Comparison of ENCODE assay signal across 9 mouse cellular contexts in the genomic region with DNA sequence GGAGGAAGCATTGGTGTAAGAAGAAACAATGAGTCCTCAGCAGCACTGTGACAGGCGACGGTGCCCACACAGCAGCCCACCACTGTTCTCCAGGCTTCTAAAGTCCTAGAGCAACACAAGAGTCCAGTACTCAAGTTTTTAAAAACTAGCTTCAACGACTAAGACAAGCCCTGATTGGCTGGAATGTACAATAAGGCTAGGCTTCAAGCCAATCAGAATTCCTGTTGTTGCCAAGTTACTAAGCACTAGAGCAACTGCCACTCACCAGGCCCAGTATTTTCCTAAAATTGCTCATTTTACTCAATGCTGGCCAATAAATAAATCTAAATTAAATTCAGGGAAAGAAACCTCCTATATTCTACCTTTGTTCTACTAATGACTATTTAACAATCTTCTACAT. TPM values are rescaled to one million over a fixed set of nuclear protein-coding genes. Genes with fewer than 3 reads are reported as not detected.
DNase-seq lines count a peak whose midpoint lies in the region; ATAC-seq and TF ChIP-seq lines count a peak whose summit lies in the region.
"Had no signal": no experiment of that assay in that cellular context is flagged by ENCODE, and none has a peak within 500 bp of the region (broad histone marks: within the 10 kb centered on the region; RNA-seq: fewer than 3 reads in every experiment).

No protein-coding gene starts in this region.

- WGBS in forebrain, embryonic 14.5 days: 83% methylated on average over 3 of the region's 3 CpGs
- WGBS in forebrain, embryonic 16.5 days: 84% methylated on average over 3 of the region's 3 CpGs
- 85% methylated on average over 3 of the region's 3 CpGs for WGBS in lung, embryonic 14.5 days
- 64% methylated on average over 3 of the region's 3 CpGs for whole genome bisulfite sequencing in lung, adult 2 months

- no peak for TF ChIP-seq POLR2A in lung, adult 2 months (IDR thresholded peaks at IDR 0.05; ENCODE audit: borderline replicate concordance, extremely low read depth, low read depth, low read length)

- peaks cover 14% of the 10 kb centered on the region; the same call in 1 of the 2 replicates for H3K36me3 ChIP-seq in forebrain, embryonic 14.5 days (ENCODE audit: control insufficient read depth, insufficient read depth, low read length)
- H3K36me3 ChIP-seq in forebrain, embryonic 16.5 days (ENCODE audit: control insufficient read depth, insufficient read depth): 0 out of 2 replicates have a peak, but pooled peaks cover 2% of the 10 kb centered on the region
- peaks cover 24% of the 10 kb centered on the region for H3K36me3 ChIP-seq in lung, embryonic 14.5 days (ENCODE audit: insufficient read depth)

- no peak for TF ChIP-seq CTCF in lung, embryonic 14.5 days (IDR thresholded peaks at IDR 0.05; ENCODE audit: low read depth)
- no peak for TF ChIP-seq CTCF in lung, adult 2 months (IDR thresholded peaks at IDR 0.05; ENCODE audit: insufficient read depth, low read length)

- DNase-seq in forebrain, embryonic 14.5 days (ENCODE audit: low spot score): peak; percentile 54
- peak; percentile 77 for DNase-seq in lung, embryonic 14.5 days
- no peak for DNase-seq in lung, adult 2 months
- DNase-seq in ZHBTc4 (ENCODE audit: low read depth, low spot score): peak; percentile 81
- peak; percentile 48 for DNase-seq in retina, postnatal 1 day
- no peak for DNase-seq in cerebellum, adult 9-11 months
- DNase-seq in urinary bladder, postnatal 25 days (ENCODE audit: low spot score): no peak
- DNase-seq: cerebellum, adult 2 months had no signal

- H3K27ac ChIP-seq in forebrain, embryonic 14.5 days (ENCODE audit: low read depth, low read length): no peak overlapping the region
- no peak overlapping the region for H3K27ac ChIP-seq in forebrain, embryonic 16.5 days (ENCODE audit: low read length)
- no peak overlapping the region for H3K27ac ChIP-seq in lung, embryonic 14.5 days (ENCODE audit: low read depth)

- no peak for ATAC-seq in forebrain, embryonic 14.5 days
- ATAC-seq in forebrain, embryonic 16.5 days: no peak
- ATAC-seq in lung, embryonic 14.5 days (ENCODE audit: insufficient read depth): no peak

- H3K4me2 ChIP-seq in forebrain, embryonic 14.5 days (ENCODE audit: low read length): no peak overlapping the region
- no peak overlapping the region for H3K4me2 ChIP-seq in forebrain, embryonic 16.5 days (ENCODE audit: low read length)
- no peak overlapping the region for H3K4me2 ChIP-seq in lung, embryonic 14.5 days

- no peaks in the 10 kb centered on the region for H3K27me3 ChIP-seq in forebrain, embryonic 14.5 days (replicated peaks; ENCODE audit: control insufficient read depth, insufficient read depth, low read length)
- no peaks in the 10 kb centered on the region for H3K27me3 ChIP-seq in forebrain, embryonic 16.5 days (replicated peaks; ENCODE audit: control insufficient read depth, insufficient read depth, low read length)
- no peaks in the 10 kb centered on the region for H3K27me3 ChIP-seq in lung, embryonic 14.5 days (ENCODE audit: insufficient read depth, low read length)

- no peaks in the 10 kb centered on the region for H3K9me3 ChIP-seq in forebrain, embryonic 14.5 days (replicated peaks; ENCODE audit: control insufficient read depth, low read length)
- H3K9me3 ChIP-seq in forebrain, embryonic 16.5 days (ENCODE audit: control insufficient read depth, low read length): no peaks in the 10 kb centered on the region
- H3K9me3 ChIP-seq in lung, embryonic 14.5 days (ENCODE audit: low read depth, low read length): no peaks in the 10 kb centered on the region

- no peak overlapping the region for H3K9ac ChIP-seq in forebrain, embryonic 14.5 days (ENCODE audit: low read length)
- no peak overlapping the region for H3K9ac ChIP-seq in forebrain, embryonic 16.5 days (replicated peaks; ENCODE audit: low read depth, low read length)
- H3K9ac ChIP-seq in lung, embryonic 14.5 days: no peak overlapping the region

- no peak overlapping the region for H3K4me3 ChIP-seq in forebrain, embryonic 14.5 days (ENCODE audit: low read depth, low read length)
- H3K4me3 ChIP-seq in forebrain, embryonic 16.5 days (replicated peaks; ENCODE audit: low read length): no peak overlapping the region
- H3K4me3 ChIP-seq in lung, embryonic 14.5 days (ENCODE audit: low read depth, low read length): no peak overlapping the region
- no peak overlapping the region for H3K4me3 ChIP-seq in lung, adult 2 months (replicated peaks; ENCODE audit: extremely low read depth, low read depth, low read length)

- H3K4me1 ChIP-seq in forebrain, embryonic 14.5 days (ENCODE audit: control insufficient read depth, insufficient read depth, low read length): peaks cover 7% of the 10 kb centered on the region
- peaks cover 10% of the 10 kb centered on the region for H3K4me1 ChIP-seq in forebrain, embryonic 16.5 days (replicated peaks; ENCODE audit: control insufficient read depth, insufficient read depth, low read length)
- H3K4me1 ChIP-seq in lung, embryonic 14.5 days (ENCODE audit: insufficient read depth): peaks cover 7% of the 10 kb centered on the region
- peaks cover 27% of the 10 kb centered on the region for H3K4me1 ChIP-seq in lung, adult 2 months (ENCODE audit: control insufficient read depth, insufficient read depth, low read length)

RNA-seq across cellular contexts. Expression of gene Nkiras2, which starts 5.8 kb away (rescaled TPM):
- 111 and 122 TPM in 2 replicates for polyA plus RNA-seq in forebrain, embryonic 14.5 days (2014; fragmentation: Nextera tagmentation; extraction: Ambion mirVana)
- 85.6 and 96.1 TPM in 2 replicates for polyA plus RNA-seq in forebrain, embryonic 16.5 days (2015; fragmentation: Nextera tagmentation; extraction: Ambion mirVana)
- 60.3 and 65.4 TPM in 2 replicates for polyA plus RNA-seq in lung, embryonic 14.5 days (2014; fragmentation: Nextera tagmentation; extraction: Ambion mirVana)
- polyA plus RNA-seq in lung, adult 2 months (2012; rRNA removed): 59.4 and 84.5 TPM in 2 replicates

RNA-seq across cellular contexts. Expression of gene Dnajc7, which starts 6.7 kb away (rescaled TPM):
- 77.3 and 82.5 TPM in 2 replicates for polyA plus RNA-seq in forebrain, embryonic 14.5 days (2014; fragmentation: Nextera tagmentation; extraction: Ambion mirVana)
- polyA plus RNA-seq in forebrain, embryonic 16.5 days (2015; fragmentation: Nextera tagmentation; extraction: Ambion mirVana): 296 and 326 TPM in 2 replicates
- polyA plus RNA-seq in lung, embryonic 14.5 days (2014; fragmentation: Nextera tagmentation; extraction: Ambion mirVana): 71.6 and 79.4 TPM in 2 replicates
- polyA plus RNA-seq in lung, adult 2 months (2012; rRNA removed): 29.8 and 56.5 TPM in 2 replicates

RNA-seq across cellular contexts. Expression of gene Cnp, which starts 38.5 kb away (rescaled TPM):
- polyA plus RNA-seq in forebrain, embryonic 14.5 days (2014; fragmentation: Nextera tagmentation; extraction: Ambion mirVana): 22.0 and 25.6 TPM in 2 replicates
- polyA plus RNA-seq in forebrain, embryonic 16.5 days (2015; fragmentation: Nextera tagmentation; extraction: Ambion mirVana): 22.8 and 29.8 TPM in 2 replicates
- 24.4 and 25.4 TPM in 2 replicates for polyA plus RNA-seq in lung, embryonic 14.5 days (2014; fragmentation: Nextera tagmentation; extraction: Ambion mirVana)
- polyA plus RNA-seq in lung, adult 2 months (2012; rRNA removed): 27.5 and 29.9 TPM in 2 replicates

Comparison
In these comparisons a context has a peak if more than half of its experiments do, and no peak if none do; other contexts are left out.
1. DNase-seq: peak in forebrain, embryonic 14.5 days (single experiment), lung, embryonic 14.5 days (single experiment), ZHBTc4 (single experiment) and retina, postnatal 1 day (single experiment); none in lung, adult 2 months (single experiment), cerebellum, adult 9-11 months (single experiment) and urinary bladder, postnatal 25 days (single experiment).